In the genomic region with DNA sequence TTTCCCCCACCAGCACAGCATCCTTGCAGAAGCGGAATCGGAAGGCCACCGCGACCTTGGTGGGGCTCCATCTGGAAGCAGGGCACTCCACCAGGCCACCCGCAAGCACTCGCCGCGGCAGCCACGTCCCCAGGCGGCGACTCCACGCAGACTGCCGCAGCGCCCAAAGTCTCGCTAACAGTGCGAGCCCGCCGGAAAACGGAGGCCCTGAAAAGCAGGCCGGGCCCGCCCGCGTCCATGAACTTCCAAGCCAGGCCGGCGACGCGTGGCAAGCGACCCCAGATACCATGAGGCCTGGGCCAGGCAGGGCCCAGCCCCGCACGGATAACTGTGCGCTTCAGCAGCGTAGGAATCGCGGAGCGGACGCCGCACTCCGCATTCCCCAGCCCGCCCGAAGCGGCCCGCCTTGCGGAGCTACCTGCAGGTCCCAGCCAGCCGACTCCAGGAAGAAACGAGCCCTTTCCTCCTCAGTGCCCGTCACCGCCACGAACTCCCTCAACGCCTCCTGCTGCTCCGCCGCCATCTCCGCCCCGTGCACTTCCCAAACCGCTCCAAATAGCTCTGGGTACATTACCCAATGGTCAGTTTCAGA, we compare ENCODE assay signal across 8 mouse cellular contexts. TPM values are rescaled to one million over a fixed set of nuclear protein-coding genes. Genes with fewer than 3 reads are reported as not detected.
DNase-seq lines count a peak whose midpoint lies in the region; ATAC-seq and TF ChIP-seq lines count a peak whose summit lies in the region.

No protein-coding gene starts in this region.

- TF ChIP-seq POLR2A in thymus, adult 2 months (IDR thresholded peaks at IDR 0.05; ENCODE audit: control insufficient read depth, extremely low read depth, insufficient read depth, low read length, poor library complexity): no peak
- TF ChIP-seq POLR2A in heart, adult 2 months (IDR thresholded peaks at IDR 0.05; ENCODE audit: insufficient read depth, low read depth, low read length): no peak
- TF ChIP-seq POLR2A in liver, adult 2 months (IDR thresholded peaks at IDR 0.05; ENCODE audit: extremely low read depth, insufficient read depth, low read length): no peak

- H3K4me3 ChIP-seq in thymus, adult 2 months (ENCODE audit: control insufficient read depth, insufficient read depth, low read length): no peak overlapping the region
- H3K4me3 ChIP-seq in heart, adult 2 months: peak overlapping the region; percentile 33
- peak overlapping the region; percentile 49; the same call in 1 of the 2 replicates for H3K4me3 ChIP-seq in liver, adult 2 months (ENCODE audit: insufficient read depth, low read depth, low read length)
- peak overlapping the region; percentile 43 for H3K4me3 ChIP-seq in midbrain, postnatal 0 days (ENCODE audit: low read depth, low read length)

- H3K9me3 ChIP-seq in midbrain, postnatal 0 days (ENCODE audit: low read length): no peaks in the 10 kb centered on the region

- intact Hi-C loops in heart, adult 2 months (cut with DNase I): no loop called here

- H3K36me3 ChIP-seq in thymus, adult 2 months (ENCODE audit: control insufficient read depth, insufficient read depth, low read length): no peaks in the 10 kb centered on the region
- no peaks in the 10 kb centered on the region for H3K36me3 ChIP-seq in heart, adult 2 months (ENCODE audit: control insufficient read depth, insufficient read depth, low read length)
- no peaks in the 10 kb centered on the region for H3K36me3 ChIP-seq in liver, adult 2 months (ENCODE audit: control insufficient read depth, insufficient read depth, low read length)
- no peaks in the 10 kb centered on the region for H3K36me3 ChIP-seq in midbrain, postnatal 0 days (ENCODE audit: insufficient read depth, low read length)

- peak overlapping the region; percentile 74 for H3K4me2 ChIP-seq in midbrain, postnatal 0 days (ENCODE audit: low read depth, low read length, poor library complexity, severe bottlenecking)

- no peaks in the 10 kb centered on the region for H3K79me2 ChIP-seq in heart, adult 2 months (replicated peaks; ENCODE audit: control insufficient read depth, insufficient read depth, low read length)
- H3K79me2 ChIP-seq in liver, adult 2 months (ENCODE audit: control insufficient read depth, insufficient read depth, low read length): no peaks in the 10 kb centered on the region

- WGBS in thymus, adult 2 months: 11% methylated on average over 54 of the region's 54 CpGs
- 3% methylated on average over 54 of the region's 54 CpGs for WGBS in heart, adult 2 months
- 5% methylated on average over 54 of the region's 54 CpGs for WGBS in liver, adult 2 months
- under 1% methylated on average over 54 of the region's 54 CpGs for WGBS in midbrain, postnatal 0 days

- TF ChIP-seq CTCF in thymus, adult 2 months (IDR thresholded peaks at IDR 0.05; ENCODE audit: borderline replicate concordance, control insufficient read depth, extremely low read depth, insufficient read depth, low read length, poor library complexity): no peak
- no peak for TF ChIP-seq CTCF in heart, adult 2 months (IDR thresholded peaks at IDR 0.05)
- TF ChIP-seq CTCF in liver, adult 2 months (IDR thresholded peaks at IDR 0.05; ENCODE audit: low read depth, low read length): no peak
- TF ChIP-seq CTCF in midbrain, postnatal 0 days (IDR thresholded peaks at IDR 0.05): no peak; the same call in 1 of the 2 replicates

- peak; percentile 74 for ATAC-seq in midbrain, postnatal 0 days (ENCODE audit: low FRiP score)

- no peak overlapping the region for H3K27ac ChIP-seq in thymus, adult 2 months (ENCODE audit: control insufficient read depth, insufficient read depth, low read length)
- no peak overlapping the region for H3K27ac ChIP-seq in heart, adult 2 months
- H3K27ac ChIP-seq in liver, adult 2 months (replicated peaks; ENCODE audit: insufficient read depth, low read depth, low read length): no peak overlapping the region
- no peak overlapping the region for H3K27ac ChIP-seq in midbrain, postnatal 0 days (ENCODE audit: low read depth, low read length)

- peaks cover 3% of the 10 kb centered on the region; the same call in 1 of the 2 replicates for H3K27me3 ChIP-seq in thymus, adult 2 months (ENCODE audit: control insufficient read depth, insufficient read depth, low read length)
- H3K27me3 ChIP-seq in heart, adult 2 months (ENCODE audit: control insufficient read depth, insufficient read depth, low read length): no peaks in the 10 kb centered on the region
- H3K27me3 ChIP-seq in liver, adult 2 months (ENCODE audit: control insufficient read depth, insufficient read depth, low read length): peaks cover 5% of the 10 kb centered on the region
- no peaks in the 10 kb centered on the region for H3K27me3 ChIP-seq in midbrain, postnatal 0 days (ENCODE audit: insufficient read depth, low read length)

- H3K4me1 ChIP-seq in thymus, adult 2 months (replicated peaks; ENCODE audit: control insufficient read depth, insufficient read depth, low read length): no peaks in the 10 kb centered on the region
- no peaks in the 10 kb centered on the region for H3K4me1 ChIP-seq in heart, adult 2 months (ENCODE audit: control insufficient read depth, insufficient read depth, low read length)
- no peaks in the 10 kb centered on the region for H3K4me1 ChIP-seq in liver, adult 2 months (ENCODE audit: control insufficient read depth, insufficient read depth, low read length)
- no peaks in the 10 kb centered on the region for H3K4me1 ChIP-seq in midbrain, postnatal 0 days (ENCODE audit: insufficient read depth, low read length)

- peak overlapping the region; percentile 70 for H3K9ac ChIP-seq in heart, adult 2 months (ENCODE audit: low read depth, low read length)
- H3K9ac ChIP-seq in liver, adult 2 months (ENCODE audit: low read depth, low read length): peak overlapping the region; percentile 65
- H3K9ac ChIP-seq in midbrain, postnatal 0 days (replicated peaks; ENCODE audit: low read length, poor library complexity, severe bottlenecking): peak overlapping the region; percentile 64

- no peak for TF ChIP-seq EP300 in heart, adult 2 months (IDR thresholded peaks at IDR 0.05; ENCODE audit: insufficient read depth, low read depth, low read length)

- DNase-seq in thymus, adult 2 months: peak; percentile 11
- DNase-seq in thymus, postnatal 0 days (ENCODE audit: low spot score): no peak
- DNase-seq in embryo, embryonic 10 days (ENCODE audit: low spot score): peak; percentile 54
- peak; percentile 20 to 62 for DNase-seq in heart, adult 2 months
- DNase-seq in kidney, adult 9 months: peak; percentile 23
- DNase-seq in liver, adult 2 months (ENCODE audit: extremely low read depth, low read depth, low spot score): no peak
- peak; percentile 32 for DNase-seq in midbrain, postnatal 0 days (ENCODE audit: low spot score)
- DNase-seq in urinary bladder, adult 2 months (ENCODE audit: low spot score): peak; percentile 43

RNA-seq across cellular contexts. Expression of a gene that starts 40.6 kb away (rescaled TPM):
- 10.3 and 10.4 TPM in 2 replicates for polyA plus RNA-seq in thymus, adult 2 months (2012; rRNA removed)
- polyA plus RNA-seq in thymus, postnatal 0 days (2015; fragmentation: Nextera tagmentation; extraction: Ambion mirVana): 20.1 and 20.7 TPM in 2 replicates
- total RNA-seq in heart, adult 2 months (2021): 1 to 10 TPM; 5.5 to 7.3 TPM
- 2.2 and 7.5 TPM in 2 replicates for polyA plus RNA-seq in heart, adult 2 months (2012; rRNA removed)
- total RNA-seq in liver, adult 2 months (2014; rRNA removed): 7.4 and 7.7 TPM in 2 replicates
- 1.7 and 2.1 TPM in 2 replicates for polyA plus RNA-seq in liver, adult 2 months (2012; rRNA removed)
- total RNA-seq in midbrain, postnatal 0 days (2014; rRNA removed): 22.4 and 29.3 TPM in 2 replicates
- polyA plus RNA-seq in midbrain, postnatal 0 days (2015; fragmentation: Nextera tagmentation; extraction: Ambion mirVana): 21.5 and 26.0 TPM in 2 replicates
- polyA plus RNA-seq in urinary bladder, adult 2 months (2012; rRNA removed): 11.5 and 11.7 TPM in 2 replicates

Comparison
In these comparisons a context has a peak if more than half of its experiments do, and no peak if none do; other contexts are left out.
1. DNase-seq: peak in thymus, adult 2 months (single experiment), embryo, embryonic 10 days (single experiment), heart, adult 2 months (2 of 2), kidney, adult 9 months (single experiment), midbrain, postnatal 0 days (single experiment) and urinary bladder, adult 2 months (single experiment); none in thymus, postnatal 0 days (single experiment) and liver, adult 2 months (single experiment).
2. Peak in every context shown above with its lines, with median percentiles within 50 percentile points of each other: H3K9ac ChIP-seq.